Comparison of ENCODE assay signal across 8 mouse cellular contexts in the genomic region with DNA sequence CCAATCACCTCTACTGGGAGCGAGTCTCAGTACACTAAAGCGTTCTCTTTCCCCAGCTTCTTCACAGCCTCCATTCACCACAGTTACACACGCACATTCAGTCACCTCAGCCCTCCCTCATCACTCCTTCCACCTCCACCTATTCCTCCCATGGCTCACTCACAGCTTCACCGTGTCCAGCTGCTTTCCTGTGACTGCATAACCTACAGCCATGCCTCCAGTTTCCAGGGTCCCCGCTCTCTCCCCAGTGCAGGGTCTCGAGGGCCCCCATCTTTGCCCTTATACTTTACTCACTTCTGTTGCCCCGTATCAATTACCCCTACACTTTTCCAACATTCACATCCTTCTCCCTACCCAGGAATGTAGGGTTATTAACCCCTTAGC. TPM values are rescaled to one million over a fixed set of nuclear protein-coding genes. Genes with fewer than 3 reads are reported as not detected.
DNase-seq lines count a peak whose midpoint lies in the region; ATAC-seq and TF ChIP-seq lines count a peak whose summit lies in the region.

No protein-coding gene starts in this region.

- 25% methylated on average over 7 of the region's 7 CpGs for WGBS in lung, embryonic 15.5 days
- 44% methylated on average over 7 of the region's 7 CpGs for WGBS in lung, adult 2 months
- 39% methylated on average over 7 of the region's 7 CpGs for WGBS in forebrain, embryonic 12.5 days
- 33% methylated on average over 7 of the region's 7 CpGs for WGBS in limb, embryonic 13.5 days
- whole genome bisulfite sequencing in stomach, embryonic 14.5 days, result 25% methylated on average over 7 of the region's 7 CpGs

- H3K27ac ChIP-seq in lung, embryonic 15.5 days, result no peak overlapping the region
- no peak overlapping the region for H3K27ac ChIP-seq in forebrain, embryonic 12.5 days
- H3K27ac ChIP-seq in limb, embryonic 13.5 days, result no peak overlapping the region
- no peak overlapping the region for H3K27ac ChIP-seq in stomach, embryonic 14.5 days (ENCODE audit: low read length)

- no peaks in the 10 kb centered on the region for H3K9me3 ChIP-seq in lung, embryonic 15.5 days
- H3K9me3 ChIP-seq in forebrain, embryonic 12.5 days, result no peaks in the 10 kb centered on the region
- H3K9me3 ChIP-seq in limb, embryonic 13.5 days, result no peaks in the 10 kb centered on the region
- no peaks in the 10 kb centered on the region for H3K9me3 ChIP-seq in stomach, embryonic 14.5 days (ENCODE audit: control insufficient read depth, low read depth, low read length)

- peak overlapping the region; percentile 83 for H3K4me3 ChIP-seq in lung, embryonic 15.5 days
- H3K4me3 ChIP-seq in lung, adult 2 months (replicated peaks; ENCODE audit: extremely low read depth, low read depth, low read length), result no peak overlapping the region
- peak overlapping the region; percentile 81 for H3K4me3 ChIP-seq in forebrain, embryonic 12.5 days (replicated peaks)
- peak overlapping the region; percentile 74 for H3K4me3 ChIP-seq in limb, embryonic 13.5 days
- peak overlapping the region; percentile 78 for H3K4me3 ChIP-seq in stomach, embryonic 14.5 days (ENCODE audit: low read depth, low read length)

- DNase-seq in lung, adult 2 months, result no peak
- DNase-seq in adrenal gland, postnatal 25 days, result no peak
- no peak for DNase-seq in retina, postnatal 1 day

- peaks cover 17% of the 10 kb centered on the region for H3K36me3 ChIP-seq in lung, embryonic 15.5 days
- H3K36me3 ChIP-seq in forebrain, embryonic 12.5 days (replicated peaks), result peaks cover 22% of the 10 kb centered on the region
- H3K36me3 ChIP-seq in limb, embryonic 13.5 days, result peaks cover 28% of the 10 kb centered on the region
- H3K36me3 ChIP-seq in stomach, embryonic 14.5 days (ENCODE audit: control insufficient read depth, insufficient read depth, low read length), result peaks cover 11% of the 10 kb centered on the region; the same call in 1 of the 2 replicates

- peak overlapping the region; percentile 78; the same call in 1 of the 2 replicates for H3K9ac ChIP-seq in lung, embryonic 15.5 days
- H3K9ac ChIP-seq in forebrain, embryonic 12.5 days, result peak overlapping the region; percentile 83
- peak overlapping the region; percentile 81 for H3K9ac ChIP-seq in limb, embryonic 13.5 days
- H3K9ac ChIP-seq in stomach, embryonic 14.5 days (replicated peaks; ENCODE audit: low read depth, low read length), result no peak overlapping the region; the same call in 1 of the 2 replicates

- peaks cover 16% of the 10 kb centered on the region; the same call in 1 of the 2 replicates for H3K4me1 ChIP-seq in lung, embryonic 15.5 days
- H3K4me1 ChIP-seq in lung, adult 2 months (ENCODE audit: control insufficient read depth, insufficient read depth, low read length), result no peaks in the 10 kb centered on the region; the same call in none of the 2 replicates
- peaks cover 16% of the 10 kb centered on the region for H3K4me1 ChIP-seq in forebrain, embryonic 12.5 days
- H3K4me1 ChIP-seq in limb, embryonic 13.5 days, result peaks cover 13% of the 10 kb centered on the region
- no peaks in the 10 kb centered on the region for H3K4me1 ChIP-seq in stomach, embryonic 14.5 days (ENCODE audit: control insufficient read depth, insufficient read depth, low read length)

- peaks cover 24% of the 10 kb centered on the region for H3K27me3 ChIP-seq in lung, embryonic 15.5 days
- peaks cover 28% of the 10 kb centered on the region for H3K27me3 ChIP-seq in forebrain, embryonic 12.5 days
- peaks cover 31% of the 10 kb centered on the region for H3K27me3 ChIP-seq in limb, embryonic 13.5 days
- peaks cover 14% of the 10 kb centered on the region for H3K27me3 ChIP-seq in stomach, embryonic 14.5 days (ENCODE audit: control insufficient read depth, insufficient read depth, low read length)

- ATAC-seq in lung, embryonic 15.5 days (ENCODE audit: borderline replicate concordance, extremely low read depth, low FRiP score, low TSS enrichment), result no peak
- no peak for ATAC-seq in forebrain, embryonic 12.5 days (ENCODE audit: low FRiP score)
- no peak for ATAC-seq in limb, embryonic 13.5 days (ENCODE audit: low FRiP score, low read depth)
- ATAC-seq in stomach, embryonic 14.5 days (ENCODE audit: insufficient number of reproducible peaks, insufficient read depth, low FRiP score, low read depth), result no peak
- no peak for ATAC-seq in granulocyte monocyte progenitor cell, adult 5-6 weeks (replicated peaks; ENCODE audit: poor library complexity, severe bottlenecking)

- TF ChIP-seq CTCF in lung, adult 2 months (IDR thresholded peaks at IDR 0.05; ENCODE audit: insufficient read depth, low read length), result no peak

- H3K4me2 ChIP-seq in lung, embryonic 15.5 days, result peak overlapping the region; percentile 98
- H3K4me2 ChIP-seq in forebrain, embryonic 12.5 days, result peak overlapping the region; percentile 92
- peak overlapping the region; percentile 98 for H3K4me2 ChIP-seq in limb, embryonic 13.5 days (replicated peaks)
- H3K4me2 ChIP-seq in stomach, embryonic 14.5 days (replicated peaks; ENCODE audit: low read depth, low read length), result peak overlapping the region; percentile 64

- no peak for TF ChIP-seq POLR2A in lung, adult 2 months (IDR thresholded peaks at IDR 0.05; ENCODE audit: borderline replicate concordance, extremely low read depth, low read depth, low read length)

RNA-seq across cellular contexts. Expression of gene Wiz, which starts 1.3 kb away (rescaled TPM):
- polyA plus RNA-seq in lung, embryonic 15.5 days (2015; fragmentation: Nextera tagmentation; extraction: Ambion mirVana), result 24.9 and 26.9 TPM in 2 replicates
- polyA plus RNA-seq in lung, adult 2 months (2012; rRNA removed), result 40.0 and 42.0 TPM in 2 replicates
- 40.3 and 44.3 TPM in 2 replicates for polyA plus RNA-seq in forebrain, embryonic 12.5 days (2016; fragmentation: Nextera tagmentation; extraction: Ambion mirVana)
- polyA plus RNA-seq in limb, embryonic 13.5 days (2015; fragmentation: Nextera tagmentation; extraction: Ambion mirVana), result 23.4 and 25.2 TPM in 2 replicates
- polyA plus RNA-seq in stomach, embryonic 14.5 days (2014; fragmentation: Nextera tagmentation; extraction: Ambion mirVana), result 32.2 and 39.9 TPM in 2 replicates
- total RNA-seq in granulocyte monocyte progenitor cell, adult 5-6 weeks (2014; fragmentation: Nextera tagmentation), result 33.7 and 36.7 TPM in 2 replicates
- total RNA-seq in granulocyte monocyte progenitor cell, adult 5-6 weeks (2017), result 4.7 and 5.5 TPM in 2 replicates
- total RNA-seq in adrenal gland, postnatal 25 days (2021), result 55.4 and 58.3 TPM in 2 replicates

RNA-seq across cellular contexts. Expression of gene Rasal3, which starts 15.4 kb away (rescaled TPM):
- 1.7 and 5.5 TPM in 2 replicates for polyA plus RNA-seq in lung, embryonic 15.5 days (2015; fragmentation: Nextera tagmentation; extraction: Ambion mirVana)
- polyA plus RNA-seq in lung, adult 2 months (2012; rRNA removed), result 13.3 and 17.4 TPM in 2 replicates
- polyA plus RNA-seq in forebrain, embryonic 12.5 days (2016; fragmentation: Nextera tagmentation; extraction: Ambion mirVana), result 0.41 and 0.77 TPM in 2 replicates
- polyA plus RNA-seq in limb, embryonic 13.5 days (2015; fragmentation: Nextera tagmentation; extraction: Ambion mirVana), result 0.85 and 1.1 TPM in 2 replicates
- 1.3 and 1.5 TPM in 2 replicates for polyA plus RNA-seq in stomach, embryonic 14.5 days (2014; fragmentation: Nextera tagmentation; extraction: Ambion mirVana)
- 44.1 and 84.5 TPM in 2 replicates for total RNA-seq in granulocyte monocyte progenitor cell, adult 5-6 weeks (2014; fragmentation: Nextera tagmentation)
- total RNA-seq in granulocyte monocyte progenitor cell, adult 5-6 weeks (2017), result 44.5 and 60.1 TPM in 2 replicates
- total RNA-seq in adrenal gland, postnatal 25 days (2021), result 0.57 and 1.2 TPM in 2 replicates

RNA-seq across cellular contexts. Expression of gene Pglyrp2, which starts 36.0 kb away (rescaled TPM):
- 0.26 and 1.2 TPM in 2 replicates for polyA plus RNA-seq in lung, embryonic 15.5 days (2015; fragmentation: Nextera tagmentation; extraction: Ambion mirVana)
- 3.6 and 3.9 TPM in 2 replicates for polyA plus RNA-seq in lung, adult 2 months (2012; rRNA removed)
- not detected in 2 replicates for polyA plus RNA-seq in forebrain, embryonic 12.5 days (2016; fragmentation: Nextera tagmentation; extraction: Ambion mirVana)
- 0.09 TPM in 2 replicates for polyA plus RNA-seq in limb, embryonic 13.5 days (2015; fragmentation: Nextera tagmentation; extraction: Ambion mirVana)
- 0.17 TPM in 1 of 2 replicates, not detected in the other for polyA plus RNA-seq in stomach, embryonic 14.5 days (2014; fragmentation: Nextera tagmentation; extraction: Ambion mirVana)
- total RNA-seq in granulocyte monocyte progenitor cell, adult 5-6 weeks (2014; fragmentation: Nextera tagmentation), result 0.80 and 1.1 TPM in 2 replicates
- 2.1 TPM in 1 of 2 replicates, not detected in the other for total RNA-seq in granulocyte monocyte progenitor cell, adult 5-6 weeks (2017)
- total RNA-seq in adrenal gland, postnatal 25 days (2021), result 0.12 and 0.57 TPM in 2 replicates

RNA-seq across cellular contexts. Expression of gene Akap8l, which starts 37.6 kb away (rescaled TPM):
- polyA plus RNA-seq in lung, embryonic 15.5 days (2015; fragmentation: Nextera tagmentation; extraction: Ambion mirVana), result 85.0 and 104 TPM in 2 replicates
- 137 and 149 TPM in 2 replicates for polyA plus RNA-seq in lung, adult 2 months (2012; rRNA removed)
- 110 TPM in 2 replicates for polyA plus RNA-seq in forebrain, embryonic 12.5 days (2016; fragmentation: Nextera tagmentation; extraction: Ambion mirVana)
- 106 and 116 TPM in 2 replicates for polyA plus RNA-seq in limb, embryonic 13.5 days (2015; fragmentation: Nextera tagmentation; extraction: Ambion mirVana)
- polyA plus RNA-seq in stomach, embryonic 14.5 days (2014; fragmentation: Nextera tagmentation; extraction: Ambion mirVana), result 84.3 and 88.6 TPM in 2 replicates
- total RNA-seq in granulocyte monocyte progenitor cell, adult 5-6 weeks (2014; fragmentation: Nextera tagmentation), result 31.6 and 55.2 TPM in 2 replicates
- 58.8 and 65.8 TPM in 2 replicates for total RNA-seq in granulocyte monocyte progenitor cell, adult 5-6 weeks (2017)
- total RNA-seq in adrenal gland, postnatal 25 days (2021), result 163 and 192 TPM in 2 replicates
